In genomic region chr2:44721461-44721860, GRCm38 (mm10) we compare ENCODE assay signal across 21 mouse cellular contexts.
A peak's percentile ranks its signal among the peaks of the same experiment; 100 is the strongest.
DNase-seq lines count a peak whose midpoint lies in the region; ATAC-seq and TF ChIP-seq lines count a peak whose summit lies in the region.
"Had no signal": no experiment of that assay in that cellular context is flagged by ENCODE, and none has a peak within 500 bp of the region (broad histone marks: within the 10 kb centered on the region; RNA-seq: fewer than 3 reads in every experiment).

No protein-coding gene starts in this region.

- no peak for TF ChIP-seq CTCF in MEL (IDR thresholded peaks at IDR 0.05 in 2 of 3, conservative IDR thresholded peaks at IDR 0.05 in 1 of 3; ENCODE audit: control insufficient read depth in 1 of 3, insufficient read depth in 1 of 3, low read depth in 2 of 3, low read length in 3 of 3, poor library complexity in 1 of 3, severe bottlenecking in 1 of 3)
- no peak for TF ChIP-seq CTCF in kidney, adult 2 months (conservative IDR thresholded peaks at IDR 0.05; ENCODE audit: insufficient read depth, insufficient read length, low read depth, low read length)

- H3K36me3 ChIP-seq in MEL (ENCODE audit: control insufficient read depth in 1 of 2, insufficient read depth in 2 of 2, low read length in 2 of 2), result peaks cover 0 to 10% of the 10 kb centered on the region in 2 experiments; a peak in 2 of 4 replicates
- H3K36me3 ChIP-seq in kidney, adult 2 months (ENCODE audit: control insufficient read depth, insufficient read depth, low read length), result no peaks in the 10 kb centered on the region
- H3K36me3 ChIP-seq: embryonic facial prominence, embryonic 10.5 days; embryonic facial prominence, embryonic 12.5 days; forebrain, embryonic 15.5 days had no signal

- no peak overlapping the region; the same call in 1 of the 2 replicates for H3K27ac ChIP-seq in MEL (ENCODE audit: control insufficient read depth, low read depth, low read length)
- no peak overlapping the region for H3K27ac ChIP-seq in kidney, adult 2 months (ENCODE audit: insufficient read depth, low read depth, low read length)
- H3K27ac ChIP-seq: embryonic facial prominence, embryonic 10.5 days; embryonic facial prominence, embryonic 12.5 days; forebrain, embryonic 13.5 days; forebrain, embryonic 15.5 days had no signal

- no peaks in the 10 kb centered on the region for H3K79me2 ChIP-seq in MEL (ENCODE audit: control insufficient read depth, insufficient read depth, low read length, poor library complexity)

- DNase-seq in MEL (ENCODE audit: low read depth, low spot score), result peak; percentile 67
- DNase-seq in kidney, adult 2 months, result no peak
- DNase-seq in c-Kit-positive CD71-positive TER-119-positive erythroid progenitor cells, embryonic 14.5 days (ENCODE audit: low spot score), result no peak
- DNase-seq: adrenal gland, adult 8-10 months; adrenal gland, postnatal 14 days; adrenal gland, postnatal 36 days; cerebellum, adult 11 months; cerebellum, adult 18-20 months; cerebellum, adult 8-10 months; cerebellum, adult 9-11 months; cerebellum, postnatal 14 days; cerebellum, postnatal 36 days; forebrain, postnatal 0 days had no signal

- H3K4me3 ChIP-seq in MEL (ENCODE audit: control insufficient read depth in 1 of 2, insufficient read depth in 1 of 2, low read depth in 2 of 2, low read length in 2 of 2), result no peak overlapping the region
- H3K4me3 ChIP-seq in kidney, adult 2 months (ENCODE audit: insufficient read depth, low read depth, low read length), result no peak overlapping the region
- H3K4me3 ChIP-seq: embryonic facial prominence, embryonic 10.5 days; embryonic facial prominence, embryonic 12.5 days; forebrain, embryonic 13.5 days; forebrain, embryonic 15.5 days had no signal

- no peak for TF ChIP-seq RAD21 in MEL (IDR thresholded peaks at IDR 0.05; ENCODE audit: low read depth, low read length)

- no peaks in the 10 kb centered on the region for H3K9me3 ChIP-seq in MEL (replicated peaks; ENCODE audit: insufficient read depth, low read length)
- H3K9me3 ChIP-seq: embryonic facial prominence, embryonic 10.5 days; embryonic facial prominence, embryonic 12.5 days; forebrain, embryonic 13.5 days; forebrain, embryonic 15.5 days had no signal

- peaks cover 3 to 8% of the 10 kb centered on the region in 2 experiments; a peak in 3 of 4 replicates for H3K4me1 ChIP-seq in MEL (ENCODE audit: control insufficient read depth in 1 of 2, insufficient read depth in 2 of 2, low read length in 2 of 2)
- no peaks in the 10 kb centered on the region for H3K4me1 ChIP-seq in kidney, adult 2 months (ENCODE audit: control insufficient read depth, insufficient read depth, low read length)
- H3K4me1 ChIP-seq: embryonic facial prominence, embryonic 10.5 days; embryonic facial prominence, embryonic 12.5 days; forebrain, embryonic 13.5 days; forebrain, embryonic 15.5 days had no signal

- no peaks in the 10 kb centered on the region for H3K27me3 ChIP-seq in MEL (ENCODE audit: control insufficient read depth in 1 of 2, insufficient read depth in 2 of 2, low read length in 2 of 2)
- no peaks in the 10 kb centered on the region for H3K27me3 ChIP-seq in kidney, adult 2 months (replicated peaks; ENCODE audit: control insufficient read depth, insufficient read depth, low read length)
- H3K27me3 ChIP-seq: embryonic facial prominence, embryonic 12.5 days; forebrain, embryonic 13.5 days; forebrain, embryonic 15.5 days; Patski had no signal

- TF ChIP-seq POLR2A in MEL (IDR thresholded peaks at IDR 0.05; ENCODE audit: control insufficient read depth in 1 of 2, insufficient read depth in 1 of 2, low read depth in 1 of 2, low read length in 2 of 2, poor library complexity in 1 of 2), result no peak
- no peak for TF ChIP-seq POLR2A in kidney, adult 2 months (IDR thresholded peaks at IDR 0.05; ENCODE audit: low read depth, low read length)

- H3K9ac ChIP-seq in MEL (ENCODE audit: control insufficient read depth, low read depth, low read length, poor library complexity, severe bottlenecking), result no peak overlapping the region
- H3K9ac ChIP-seq: embryonic facial prominence, embryonic 12.5 days; forebrain, embryonic 13.5 days; forebrain, embryonic 15.5 days; forebrain, postnatal 0 days had no signal

- ATAC-seq in common myeloid progenitor, adult 5-6 weeks (replicated peaks; ENCODE audit: low read depth, poor library complexity, severe bottlenecking), result 0 out of 2 replicates have a peak, but pooled peaks have one; percentile 39
- ATAC-seq in megakaryocyte-erythroid progenitor cell, adult 5-6 weeks (replicated peaks; ENCODE audit: low FRiP score, low TSS enrichment, poor library complexity, severe bottlenecking), result peak; percentile 85
- ATAC-seq: activated CD4-positive, CD25-positive, alpha-beta regulatory T cell, adult 4 months; forebrain, embryonic 13.5 days; forebrain, embryonic 15.5 days; forebrain, postnatal 0 days; Patski had no signal

- peak; percentile 80 to 89 for TF ChIP-seq EP300 in MEL (IDR thresholded peaks at IDR 0.05; ENCODE audit: low read depth in 1 of 2, low read length in 2 of 2)

TF ChIP-seq in MEL, 35 proteins besides CTCF, POLR2A, EP300 and RAD21:
- TF ChIP-seq SMC3 (IDR thresholded peaks at IDR 0.05; ENCODE audit: low read depth, low read length) (no peak), ZMIZ1 (IDR thresholded peaks at IDR 0.05; ENCODE audit: low read depth, low read length) (no peak), ETS1 (IDR thresholded peaks at IDR 0.05; ENCODE audit: low read depth, low read length) (peak; percentile 46; the same call in 1 of the 2 replicates), CHD2 (IDR thresholded peaks at IDR 0.05; ENCODE audit: low read length) (no peak), NRF1 (IDR thresholded peaks at IDR 0.05; ENCODE audit: insufficient read depth, low read depth, low read length, poor library complexity, severe bottlenecking) (no peak), USF1 (IDR thresholded peaks at IDR 0.05; ENCODE audit: low read depth, low read length) (no peak), JUND (IDR thresholded peaks at IDR 0.05; ENCODE audit: low read depth, low read length) (no peak), RCOR1 (IDR thresholded peaks at IDR 0.05; ENCODE audit: low read depth, low read length) (peak; percentile 51; the same call in 1 of the 2 replicates), E2F4 (IDR thresholded peaks at IDR 0.05; ENCODE audit: borderline replicate concordance, low read depth, low read length) (no peak), POLR2AphosphoS5 (IDR thresholded peaks at IDR 0.05; ENCODE audit: borderline replicate concordance, low read depth, low read length) (no peak), HCFC1 (IDR thresholded peaks at IDR 0.05; ENCODE audit: low read depth, low read length) (no peak), NELFE (IDR thresholded peaks at IDR 0.05; ENCODE audit: low read depth, low read length) (no peak), SIN3A (IDR thresholded peaks at IDR 0.05; ENCODE audit: low read length) (peak; percentile 36; the same call in 1 of the 2 replicates), ZC3H11A (IDR thresholded peaks at IDR 0.05; ENCODE audit: low read depth, low read length) (no peak), GABPA (IDR thresholded peaks at IDR 0.05; ENCODE audit: low read depth, low read length) (no peak), MYB (IDR thresholded peaks at IDR 0.05; ENCODE audit: low read depth, low read length) (no peak), USF2 (IDR thresholded peaks at IDR 0.05; ENCODE audit: borderline replicate concordance in 1 of 2, insufficient read depth in 1 of 2, low read depth in 1 of 2, low read length in 2 of 2) (no peak), KAT2A (conservative IDR thresholded peaks at IDR 0.05; ENCODE audit: low read depth, low read length) (no peak), BHLHE40 (IDR thresholded peaks at IDR 0.05; ENCODE audit: borderline replicate concordance, low read depth, low read length) (no peak), MXI1 (IDR thresholded peaks at IDR 0.05; ENCODE audit: low read depth, low read length) (no peak), GATA1 (IDR thresholded peaks at IDR 0.05; ENCODE audit: low read depth, low read length) (peak; percentile 65), ZKSCAN1 (IDR thresholded peaks at IDR 0.05; ENCODE audit: low read depth, low read length) (no peak), MAFK (IDR thresholded peaks at IDR 0.05; ENCODE audit: borderline replicate concordance, low read depth, low read length) (no peak), ELF1 (IDR thresholded peaks at IDR 0.05; ENCODE audit: low read depth, low read length) (0 out of 2 replicates have a peak, but pooled peaks have one; percentile 16), TCF12 (IDR thresholded peaks at IDR 0.05; ENCODE audit: low read depth, low read length) (peak; percentile 82), UBTF (IDR thresholded peaks at IDR 0.05; ENCODE audit: borderline replicate concordance, insufficient read depth, low read depth, low read length) (no peak), ZNF384 (IDR thresholded peaks at IDR 0.05; ENCODE audit: low read depth, low read length) (no peak), MYC (IDR thresholded peaks at IDR 0.05; ENCODE audit: low read depth, low read length) (0 out of 2 replicates have a peak, but pooled peaks have one; percentile 24), MAX (IDR thresholded peaks at IDR 0.05; ENCODE audit: low read length) (peak; percentile 36; the same call in 1 of the 2 replicates), TAL1 (IDR thresholded peaks at IDR 0.05; ENCODE audit: low read length) (peak; percentile 26; the same call in 1 of the 2 replicates), MEF2A (IDR thresholded peaks at IDR 0.05; ENCODE audit: extremely low read depth, insufficient replicate concordance, low read depth, low read length, poor library complexity, severe bottlenecking) (no peak), MAZ (IDR thresholded peaks at IDR 0.05; ENCODE audit: low read depth, low read length) (no peak), POLR2AphosphoS2 (IDR thresholded peaks at IDR 0.05; ENCODE audit: low read length) (no peak), CHD1 (IDR thresholded peaks at IDR 0.05; ENCODE audit: low read depth, low read length) (no peak), TBP (IDR thresholded peaks at IDR 0.05; ENCODE audit: low read depth, low read length) (no peak)
